Mouse (Mus musculus) spleen, postnatal 36 days (tissue): ENCODE data around the gene Tgoln1.

Experiments used
- DNase-seq, 2 experiments: peaks; one replicate each; pipeline ENCODE4 v3.0.0; 2022; ENCODE audit warnings: low spot score in 2 of 2, mixed read lengths in 1 of 2

Tgoln1 gene

GRCm38 (mm10) chr6:72630370-72630769 is 13.6 kb upstream of the Tgoln1 start:
- DNase-seq = no peak

- DNase-seq = no peak
Measured at GRCm38 (mm10) chr6:72627276-72627675, 10.5 kb upstream of the Tgoln1 start.

GRCm38 (mm10) chr6:72626391-72626790 is 9.6 kb upstream of the Tgoln1 start:
- DNase-seq = no peak

GRCm38 (mm10) chr6:72623661-72624402 is 7.0 kb upstream of the Tgoln1 start:
- no peak for DNase-seq

- no peak for DNase-seq
Measured at GRCm38 (mm10) chr6:72622917-72623316, 6.1 kb upstream of the Tgoln1 start.

GRCm38 (mm10) chr6:72620920-72621319 is 4.1 kb upstream of the Tgoln1 start:
- no peak for DNase-seq

GRCm38 (mm10) chr6:72619734-72620532 is 3.1 kb upstream of the Tgoln1 start:
- no peak for DNase-seq

- no peak for DNase-seq
Measured at GRCm38 (mm10) chr6:72615561-72616375, 1.0 kb downstream of the Tgoln1 start.

GRCm38 (mm10) chr6:72615151-72615550 is 1.6 kb downstream of the Tgoln1 start:
- no peak for DNase-seq

GRCm38 (mm10) chr6:72610261-72610660 is 6.5 kb downstream of the Tgoln1 start:
- no peak for DNase-seq

GRCm38 (mm10) chr6:72608662-72609184 is 8.1 kb downstream of the Tgoln1 start:
- no peak for DNase-seq

GRCm38 (mm10) chr6:72607676-72608075 is 9.1 kb downstream of the Tgoln1 start:
- DNase-seq = no peak

GRCm38 (mm10) chr6:72607060-72607459 is 9.7 kb downstream of the Tgoln1 start:
- no peak for DNase-seq

- no peak for DNase-seq
Measured at GRCm38 (mm10) chr6:72604066-72604465, 12.7 kb downstream of the Tgoln1 start.

GRCm38 (mm10) chr6:72601732-72602131 is 15.1 kb downstream of the Tgoln1 start:
- peak; percentile 75 to 79 for DNase-seq

- no peak for DNase-seq
Measured at GRCm38 (mm10) chr6:72600771-72601170, 16.0 kb downstream of the Tgoln1 start.

- DNase-seq = no peak
Measured at GRCm38 (mm10) chr6:72600216-72600615, 16.6 kb downstream of the Tgoln1 start.

- peak in 1 of 2 experiments; percentile 8 for DNase-seq
Measured at GRCm38 (mm10) chr6:72598791-72599557, 17.8 kb downstream of the Tgoln1 start.

GRCm38 (mm10) chr6:72597956-72598753 is 18.6 kb downstream of the Tgoln1 start, which contains the start of the genes Elmod3 and Retsat:
TSS of gene Elmod3 (minus strand) at chr6:72598413.
TSS of gene Retsat (plus strand) at chr6:72598475.
- DNase-seq = peak; percentile 83 to 90
